Mouse (Mus musculus): ENCODE measurements around the gene Slc12a9. TPM values are rescaled to one million over a fixed set of nuclear protein-coding genes. Genes with fewer than 3 reads are reported as not detected.

The Slc12a9 gene
- polyA plus RNA-seq, 1 experiment from 2014 or later = 23.6 TPM

DNA sequence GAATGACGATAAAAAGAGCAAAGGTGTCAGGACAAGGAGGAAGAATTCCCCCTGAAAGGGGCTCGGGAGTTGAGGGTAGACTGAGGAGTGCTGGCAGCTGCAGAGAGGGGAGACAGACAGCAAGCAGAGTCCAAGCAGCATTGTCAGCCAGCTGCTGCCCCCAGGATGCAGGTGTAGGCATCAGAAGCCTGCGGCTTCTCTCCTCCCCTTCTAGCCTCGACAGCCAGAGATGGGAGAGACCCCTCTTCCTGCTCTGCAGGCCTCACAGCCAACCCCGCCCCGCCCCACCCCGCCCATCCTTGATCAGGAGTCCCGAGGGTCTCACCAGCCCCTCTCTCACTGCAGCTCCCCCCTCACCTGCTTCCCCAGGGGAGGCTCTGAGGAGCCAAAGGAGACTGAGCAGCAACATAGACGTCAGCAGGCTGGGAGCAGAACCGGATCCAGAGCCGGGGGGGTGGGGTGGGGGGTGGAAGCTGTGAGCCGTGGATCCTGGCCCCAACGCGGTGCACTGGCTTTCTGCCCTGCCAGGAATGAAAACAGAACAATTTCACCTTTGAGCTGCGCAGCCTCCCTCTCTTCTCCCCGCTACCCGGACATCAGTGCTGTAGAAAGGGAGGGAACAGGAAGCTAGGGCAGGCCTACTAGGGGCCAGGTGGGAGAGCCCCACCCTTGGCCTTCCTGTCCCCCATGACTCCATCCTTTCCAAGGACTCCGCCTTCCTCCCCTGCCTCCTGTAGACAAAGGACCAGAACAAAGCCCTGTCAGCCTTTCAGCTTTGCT lies 65.1 kb downstream of the Slc12a9 start:
- WGBS = 23% methylated on average over 15 of the region's 18 CpGs
- Histone ChIP-seq H3K9ac (0 out of 2 replicates have a peak overlapping the region, but pooled peaks have one; percentile 27), H3K27ac (no peak overlapping the region), H3K4me3 (0 out of 2 replicates have a peak overlapping the region, but pooled peaks have one; percentile 6), H3K9me3 (replicated peaks) (peaks cover 4% of the 10 kb centered on the region; the same call in 1 of the 2 replicates), H3K36me3 (no peaks in the 10 kb centered on the region), H3K4me1 (peaks cover 8% of the 10 kb centered on the region; the same call in 1 of the 2 replicates), H3K27me3 (no peaks in the 10 kb centered on the region), H3K4me2 (replicated peaks) (peak overlapping the region; percentile 39)
- ATAC-seq (ENCODE audit: low FRiP score) = no peak; the same call in 1 of the 2 replicates

GRCm38 (mm10) chr5:137264787-137265186 lies 68.6 kb downstream of the Slc12a9 start:
- Histone ChIP-seq H3K27me3 (no peaks in the 10 kb centered on the region), H3K4me1 (peaks cover 8% of the 10 kb centered on the region; the same call in 1 of the 2 replicates), H3K9me3 (replicated peaks) (no peaks in the 10 kb centered on the region), H3K27ac (no peak overlapping the region), H3K4me2 (replicated peaks) (no peak overlapping the region), H3K9ac (no peak overlapping the region), H3K36me3 (no peaks in the 10 kb centered on the region), H3K4me3 (no peak overlapping the region)
- ATAC-seq (ENCODE audit: low FRiP score) = no peak
- WGBS = 93% methylated on average over 11 of the region's 11 CpGs

Small RNA genes within 50 kb of the gene (microRNA-seq; reads per million reads assigned to microRNA genes)
- gene Mir7036 (1.6 reads per million), gene Mir8116 (not detected)

Other genes starting within 250 kb of the Slc12a9 start
- gene Trim56, start 217.4 kb downstream of the Slc12a9 start, polyA plus RNA-seq (2016; fragmentation: Nextera tagmentation; extraction: Ambion mirVana) = 4.2 and 5.7 TPM in 2 replicates
- gene Muc3, start 184.3 kb downstream of the Slc12a9 start, polyA plus RNA-seq (2016; fragmentation: Nextera tagmentation; extraction: Ambion mirVana) = not detected in 2 replicates
- gene Muc3a, start 121.2 kb downstream of the Slc12a9 start, polyA plus RNA-seq (2016; fragmentation: Nextera tagmentation; extraction: Ambion mirVana) = not detected in 2 replicates
- 12.6 and 13.1 TPM in 2 replicates for gene Ache, start 46.1 kb downstream of the Slc12a9 start, polyA plus RNA-seq (2016; fragmentation: Nextera tagmentation; extraction: Ambion mirVana)
- gene Ufsp1, start 39.0 kb downstream of the Slc12a9 start, polyA plus RNA-seq (2016; fragmentation: Nextera tagmentation; extraction: Ambion mirVana) = 8.1 and 10.3 TPM in 2 replicates
- 151 and 152 TPM in 2 replicates for gene Srrt, start 25.9 kb downstream of the Slc12a9 start, polyA plus RNA-seq (2016; fragmentation: Nextera tagmentation; extraction: Ambion mirVana)
- gene Trip6, start 19.2 kb downstream of the Slc12a9 start, polyA plus RNA-seq (2016; fragmentation: Nextera tagmentation; extraction: Ambion mirVana) = 40.0 and 40.7 TPM in 2 replicates
- gene Ephb4, start 16.5 kb upstream of the Slc12a9 start, polyA plus RNA-seq (2016; fragmentation: Nextera tagmentation; extraction: Ambion mirVana) = 40.9 and 45.0 TPM in 2 replicates
- 0.09 and 0.15 TPM in 2 replicates for gene Zan, start 143.5 kb upstream of the Slc12a9 start, polyA plus RNA-seq (2016; fragmentation: Nextera tagmentation; extraction: Ambion mirVana)
- 60.7 and 61.3 TPM in 2 replicates for gene Pop7, start 168.9 kb upstream of the Slc12a9 start, polyA plus RNA-seq (2016; fragmentation: Nextera tagmentation; extraction: Ambion mirVana)
- gene Gigyf1, start 185.0 kb upstream of the Slc12a9 start, polyA plus RNA-seq (2016; fragmentation: Nextera tagmentation; extraction: Ambion mirVana) = 17.9 and 19.0 TPM in 2 replicates
- not detected in 2 replicates for gene Epo, start 199.6 kb upstream of the Slc12a9 start, polyA plus RNA-seq (2016; fragmentation: Nextera tagmentation; extraction: Ambion mirVana)
- 466 and 467 TPM in 2 replicates for gene Gnb2, start 199.9 kb upstream of the Slc12a9 start, polyA plus RNA-seq (2016; fragmentation: Nextera tagmentation; extraction: Ambion mirVana)
- 103 and 108 TPM in 2 replicates for gene Actl6b, start 219.9 kb upstream of the Slc12a9 start, polyA plus RNA-seq (2016; fragmentation: Nextera tagmentation; extraction: Ambion mirVana)
- gene Tfr2, start 236.2 kb upstream of the Slc12a9 start, polyA plus RNA-seq (2016; fragmentation: Nextera tagmentation; extraction: Ambion mirVana) = 3.3 and 3.4 TPM in 2 replicates